In the genomic region with DNA sequence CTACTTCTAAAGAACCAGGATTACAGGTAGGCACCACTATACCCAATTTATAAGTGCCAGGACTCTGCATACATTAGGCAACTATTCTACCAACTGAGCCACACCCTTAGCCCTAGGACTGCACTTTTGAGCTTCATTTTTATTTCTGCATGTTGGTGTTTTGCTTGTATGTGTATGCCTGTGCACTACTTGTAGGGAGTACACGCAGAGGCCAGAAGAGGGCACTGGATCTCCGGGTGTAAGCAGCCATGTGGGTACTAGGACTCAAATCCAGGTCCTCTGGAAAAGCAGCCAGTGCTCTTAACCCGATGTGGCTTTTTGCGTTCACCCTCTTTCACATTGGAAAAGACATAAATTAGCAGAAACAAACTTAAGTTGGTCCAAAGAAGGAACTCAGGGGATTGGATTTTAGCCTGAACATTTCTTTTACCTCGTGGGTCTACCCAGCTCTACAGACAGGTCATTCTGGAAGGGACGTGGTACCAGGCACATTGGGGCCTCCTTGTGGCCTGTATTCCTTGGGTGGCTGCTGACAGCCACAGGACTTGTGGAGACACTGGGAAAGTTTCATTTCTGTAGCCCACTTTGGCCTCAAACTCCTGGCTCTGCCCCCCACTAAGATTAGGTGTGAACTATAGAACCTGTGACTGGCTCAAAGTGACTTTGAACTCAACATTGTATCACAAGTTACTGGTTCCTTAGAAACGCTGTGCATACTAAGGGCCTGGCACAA, we compare ENCODE assay signal across 10 mouse cellular contexts. TPM values are rescaled to one million over a fixed set of nuclear protein-coding genes. Genes with fewer than 3 reads are reported as not detected.
DNase-seq lines count a peak whose midpoint lies in the region; ATAC-seq lines count a peak whose summit lies in the region.
"Had no signal": no experiment of that assay in that cellular context is flagged by ENCODE, and none has a peak within 500 bp of the region (broad histone marks: within the 10 kb centered on the region; RNA-seq: fewer than 3 reads in every experiment).

No protein-coding gene starts in this region.

- H3K36me3 ChIP-seq in kidney, embryonic 15.5 days: no peaks in the 10 kb centered on the region
- peaks cover 32% of the 10 kb centered on the region for H3K36me3 ChIP-seq in hindbrain, embryonic 13.5 days

- H3K4me1 ChIP-seq in kidney, embryonic 15.5 days: no peaks in the 10 kb centered on the region
- no peaks in the 10 kb centered on the region for H3K4me1 ChIP-seq in hindbrain, embryonic 13.5 days (replicated peaks)

- H3K27ac ChIP-seq in kidney, embryonic 15.5 days: no peak overlapping the region
- H3K27ac ChIP-seq in hindbrain, embryonic 13.5 days: no peak overlapping the region
- H3K27ac ChIP-seq: macrophage had no signal

- WGBS in kidney, embryonic 15.5 days: 74% methylated on average over 7 of the region's 7 CpGs
- 83% methylated on average over 7 of the region's 7 CpGs for WGBS in hindbrain, embryonic 13.5 days

- DNase-seq in kidney, adult 18-20 months: peak; percentile 16
- peak; percentile 50 for DNase-seq in thymus, postnatal 14 days
- DNase-seq in thymus, postnatal 25 days: no peak
- peak; percentile 65 for DNase-seq in cerebellum, adult 8-10 months
- DNase-seq in ovary, postnatal 14 days (ENCODE audit: low spot score): no peak
- DNase-seq: heart, postnatal 10 days; kidney, postnatal 10 days had no signal

- no peak overlapping the region for H3K4me3 ChIP-seq in kidney, embryonic 15.5 days (replicated peaks)
- no peak overlapping the region for H3K4me3 ChIP-seq in hindbrain, embryonic 13.5 days

- H3K27me3 ChIP-seq in kidney, embryonic 15.5 days: no peaks in the 10 kb centered on the region
- H3K27me3 ChIP-seq in hindbrain, embryonic 13.5 days: no peaks in the 10 kb centered on the region

- ATAC-seq in kidney, embryonic 15.5 days (replicated peaks; ENCODE audit: low FRiP score): no peak
- no peak for ATAC-seq in hindbrain, embryonic 13.5 days (ENCODE audit: low FRiP score)

- no peak overlapping the region for H3K9ac ChIP-seq in kidney, embryonic 15.5 days
- no peak overlapping the region for H3K9ac ChIP-seq in hindbrain, embryonic 13.5 days

- no peak overlapping the region for H3K4me2 ChIP-seq in kidney, embryonic 15.5 days
- H3K4me2 ChIP-seq in hindbrain, embryonic 13.5 days: no peak overlapping the region

- no peaks in the 10 kb centered on the region for H3K9me3 ChIP-seq in kidney, embryonic 15.5 days (replicated peaks)
- H3K9me3 ChIP-seq in hindbrain, embryonic 13.5 days: no peaks in the 10 kb centered on the region

RNA-seq across cellular contexts. Expression of a gene that starts 45.7 kb away (rescaled TPM):
- polyA plus RNA-seq in kidney, embryonic 15.5 days (2015; fragmentation: Nextera tagmentation; extraction: Ambion mirVana): 67.7 and 76.6 TPM in 2 replicates
- polyA plus RNA-seq in hindbrain, embryonic 13.5 days (2015; fragmentation: Nextera tagmentation; extraction: Ambion mirVana): 57.7 and 57.8 TPM in 2 replicates

RNA-seq across cellular contexts. Expression of a gene that starts 50.1 kb away (rescaled TPM):
- 0.75 and 0.77 TPM in 2 replicates for polyA plus RNA-seq in kidney, embryonic 15.5 days (2015; fragmentation: Nextera tagmentation; extraction: Ambion mirVana)
- polyA plus RNA-seq in hindbrain, embryonic 13.5 days (2015; fragmentation: Nextera tagmentation; extraction: Ambion mirVana): 8.3 and 8.7 TPM in 2 replicates

RNA-seq across cellular contexts. Expression of a gene that starts 57.0 kb away (rescaled TPM):
- polyA plus RNA-seq in kidney, embryonic 15.5 days (2015; fragmentation: Nextera tagmentation; extraction: Ambion mirVana): 25.2 and 33.4 TPM in 2 replicates
- 42.8 and 43.1 TPM in 2 replicates for polyA plus RNA-seq in hindbrain, embryonic 13.5 days (2015; fragmentation: Nextera tagmentation; extraction: Ambion mirVana)

RNA-seq across cellular contexts. Expression of a gene that starts 59.9 kb away (rescaled TPM):
- 0.45 and 0.55 TPM in 2 replicates for polyA plus RNA-seq in kidney, embryonic 15.5 days (2015; fragmentation: Nextera tagmentation; extraction: Ambion mirVana)
- polyA plus RNA-seq in hindbrain, embryonic 13.5 days (2015; fragmentation: Nextera tagmentation; extraction: Ambion mirVana): not detected in 2 replicates

Comparison
In these comparisons a context has a peak if more than half of its experiments do, and no peak if none do; other contexts are left out.
1. DNase-seq: peak in kidney, adult 18-20 months (single experiment), thymus, postnatal 14 days (single experiment) and cerebellum, adult 8-10 months (single experiment); none in thymus, postnatal 25 days (single experiment) and ovary, postnatal 14 days (single experiment).